Mouse (Mus musculus): ENCODE results near the gene Nup210. TPM values are rescaled to one million over a fixed set of nuclear protein-coding genes. Genes with fewer than 3 reads are reported as not detected.
"Not testable (repeated sequence)": the region's sequence is repeated elsewhere in the genome, so short reads cannot be mapped to it uniquely, and the experiment has no call there.

Gene Nup210
- polyA plus RNA-seq, 1 experiment from 2014 or later, result 33.0 TPM

DNA sequence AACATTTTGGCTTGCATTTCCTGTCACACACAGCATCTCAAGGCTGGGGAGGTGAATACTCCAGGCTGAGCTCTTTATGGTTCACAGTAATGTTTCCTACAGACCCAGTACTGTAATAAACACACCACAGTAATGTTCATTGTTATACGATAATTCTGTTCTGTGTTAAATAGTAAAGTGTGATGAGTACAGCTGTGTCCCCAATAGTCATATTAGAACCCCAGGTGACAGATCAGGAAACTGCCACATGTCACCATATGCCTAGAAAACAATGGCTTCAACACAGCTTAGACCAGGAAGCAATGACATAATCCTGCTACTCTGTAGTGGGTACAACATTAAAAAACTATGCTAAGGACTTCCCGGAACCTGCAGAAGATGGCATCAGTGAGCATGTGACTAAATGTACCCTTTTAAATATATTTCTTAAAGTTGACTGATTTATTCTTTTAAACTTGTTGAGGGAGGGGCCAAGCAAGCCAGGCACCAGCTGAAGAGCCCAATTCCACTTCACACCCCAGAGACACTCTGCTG is 7.6 kb downstream of the Nup210 start:
- ChIA-PET POLR2A (no interaction called here), CTCF (interaction anchor here (1.0 to 1.8 kb wide), 3 partner anchors 9 to 390 kb away, joined by 3 to 5 read pairs (median 3); no protein-coding TSS in a partner anchor)
- in situ Hi-C loops (cut with MboI; ENCODE audit: low pct_unique_long_range_greater_than_20kb), result loop anchor here (25.0 kb wide), 1 partner anchor 747 kb away; the partner anchor contains the start of gene Zxdc
- TF ChIP-seq CTCF (IDR thresholded peaks at IDR 0.05), result no peak
- ATAC-seq (no peak), DNase-seq (ENCODE audit: low read depth, low spot score) (no peak)
- no peaks in the 10 kb centered on the region for H3K27me3 ChIP-seq

DNA sequence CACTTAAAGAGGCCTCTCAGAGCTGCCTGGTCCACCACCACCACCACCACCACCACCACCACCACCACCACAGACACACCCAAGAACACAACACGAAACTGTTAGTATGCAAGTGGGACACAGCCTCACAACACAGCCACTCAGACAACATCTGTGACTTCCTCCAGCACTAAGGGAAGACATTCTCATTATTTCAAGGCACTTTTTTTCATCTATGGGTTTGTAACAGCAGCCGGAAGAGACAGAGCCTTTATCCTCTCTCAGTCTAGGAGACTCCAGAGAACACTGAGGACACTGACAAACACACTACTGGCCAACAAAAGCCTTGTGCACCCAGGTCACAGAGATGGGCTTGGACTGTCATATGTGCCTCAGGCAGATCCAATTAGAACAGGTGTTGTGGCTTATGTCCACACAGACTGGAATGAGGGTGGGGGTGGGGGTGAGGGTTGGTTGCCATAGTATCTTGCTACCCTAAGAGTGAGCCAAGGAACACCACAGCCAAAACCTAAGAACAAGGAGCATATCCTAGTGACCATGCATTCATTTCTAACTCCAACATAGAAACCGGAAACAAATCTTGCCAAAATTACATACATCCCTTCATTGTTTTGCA is 8.2 kb downstream of the Nup210 start:
- in situ Hi-C loops (cut with MboI; ENCODE audit: low pct_unique_long_range_greater_than_20kb), result loop anchor here (25.0 kb wide), 1 partner anchor 746 kb away; the partner anchor contains the start of gene Zxdc
- H3K27me3 ChIP-seq, result no peaks in the 10 kb centered on the region
- no peak for TF ChIP-seq CTCF (IDR thresholded peaks at IDR 0.05)
- ChIA-PET CTCF (interaction anchor here (1.0 to 1.8 kb wide), 4 partner anchors 9 to 390 kb away, joined by 3 to 5 read pairs (median 3); no protein-coding TSS in a partner anchor), POLR2A (no interaction called here)
- DNase-seq (ENCODE audit: low read depth, low spot score), result no peak
- ATAC-seq, result no peak

DNA sequence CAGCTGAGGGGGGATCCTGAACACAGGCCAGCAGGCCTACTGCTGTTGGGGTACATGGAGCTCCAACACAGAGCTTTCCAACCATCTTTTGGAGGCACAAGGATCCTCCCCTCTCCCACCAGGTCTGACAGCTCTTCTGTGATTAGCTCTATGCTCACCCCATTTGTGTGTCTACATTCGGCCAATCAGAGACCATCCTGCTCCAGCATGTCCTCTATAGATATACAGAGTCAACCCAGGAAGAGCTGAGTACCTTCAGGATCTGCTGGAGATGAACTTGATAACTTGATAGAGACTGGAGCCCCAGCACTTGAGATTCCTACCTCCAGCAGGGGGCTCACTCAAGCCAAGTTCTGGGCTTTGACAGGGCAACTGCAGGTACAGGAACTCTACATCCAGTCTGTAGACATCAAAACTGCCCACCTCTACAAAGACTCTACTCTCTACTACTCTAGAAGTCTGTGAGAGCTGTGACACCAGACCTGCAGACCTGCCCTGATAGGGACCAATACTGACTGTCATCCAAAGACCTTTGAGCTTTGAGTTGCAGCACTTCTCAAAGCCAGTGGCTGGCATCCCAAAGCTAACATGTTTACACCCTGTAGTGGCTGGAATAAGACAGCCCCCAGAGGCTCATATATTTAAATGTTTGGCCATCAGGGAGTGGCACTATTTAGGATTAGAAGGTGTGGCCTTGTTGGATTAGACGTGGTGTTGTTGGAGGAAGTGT is 11.1 kb downstream of the Nup210 start:
- no peak for ATAC-seq

GRCm38 (mm10) chr6:91104765-91105399 is 11.7 kb downstream of the Nup210 start:
- no peak for ATAC-seq
- ChIA-PET POLR2A (no interaction called here), CTCF (interaction anchor here (0.9 to 1.8 kb wide), 4 partner anchors 9 to 47 kb away, joined by 3 to 6 read pairs (median 3); no protein-coding TSS in a partner anchor)
- TF ChIP-seq CTCF (IDR thresholded peaks at IDR 0.05), result no peak
- H3K27me3 ChIP-seq, result no peaks in the 10 kb centered on the region
- in situ Hi-C loops (cut with MboI; ENCODE audit: low pct_unique_long_range_greater_than_20kb), result loop anchor here (25.0 kb wide), 1 partner anchor 743 kb away; the partner anchor contains the start of gene Zxdc
- no peak for DNase-seq (ENCODE audit: low read depth, low spot score)

More for the DNA sequence above, 11.1 kb downstream of the Nup210 start:
- no peak for DNase-seq (ENCODE audit: low read depth, low spot score)
- CTCF ChIA-PET, result interaction anchor here (0.9 to 1.8 kb wide), 5 partner anchors 8 to 48 kb away, joined by 3 to 6 read pairs (median 3); no protein-coding TSS in a partner anchor
- in situ Hi-C loops (cut with MboI; ENCODE audit: low pct_unique_long_range_greater_than_20kb), result loop anchor here (25.0 kb wide), 1 partner anchor 743 kb away; the partner anchor contains the start of gene Zxdc
- H3K27me3 ChIP-seq, result no peaks in the 10 kb centered on the region
- TF ChIP-seq CTCF (IDR thresholded peaks at IDR 0.05), result peak; percentile 45
- POLR2A ChIA-PET, result no interaction called here

GRCm38 (mm10) chr6:91103421-91103820 is 13.2 kb downstream of the Nup210 start:
- POLR2A ChIA-PET; H3K27me3 ChIP-seq; ATAC-seq; DNase-seq (ENCODE audit: low read depth, low spot score): not testable (repeated sequence)
- in situ Hi-C loops (cut with MboI; ENCODE audit: low pct_unique_long_range_greater_than_20kb), result loop anchor here (25.0 kb wide), 1 partner anchor 741 kb away; the partner anchor contains the start of gene Zxdc
- CTCF ChIA-PET, result interaction anchor here (0.6 to 1.8 kb wide), 4 partner anchors 9 to 29 kb away, joined by 3 to 4 read pairs (median 4); no protein-coding TSS in a partner anchor

DNA sequence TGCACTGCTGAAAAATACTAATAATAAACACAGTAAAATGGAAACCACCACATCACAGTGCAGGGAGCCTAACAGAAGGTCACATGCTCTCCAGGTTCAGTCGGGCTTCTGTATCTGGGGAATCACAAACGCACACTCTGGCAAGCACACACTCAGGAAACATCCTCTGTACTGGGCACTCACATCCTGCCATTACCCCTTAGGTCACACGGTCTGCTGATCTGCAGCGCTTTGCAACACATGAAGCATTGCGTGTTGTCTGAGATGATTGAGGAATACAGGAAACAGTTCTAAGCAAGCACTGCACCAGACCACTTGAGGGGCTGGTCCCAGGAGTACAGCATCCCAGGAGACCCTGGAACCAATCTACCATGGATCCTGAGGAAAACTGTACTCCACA is 16.0 kb downstream of the Nup210 start:
- ChIA-PET POLR2A (no interaction called here), CTCF (no interaction called here)
- ATAC-seq (no peak), DNase-seq (ENCODE audit: low read depth, low spot score) (no peak)
- TF ChIP-seq CTCF (IDR thresholded peaks at IDR 0.05), result no peak
- in situ Hi-C loops (cut with MboI; ENCODE audit: low pct_unique_long_range_greater_than_20kb), result loop anchor here (25.0 kb wide), 1 partner anchor 738 kb away; the partner anchor contains the start of gene Zxdc
- H3K27me3 ChIP-seq, result no peaks in the 10 kb centered on the region

GRCm38 (mm10) chr6:91097879-91098278 is 18.8 kb downstream of the Nup210 start:
- no peak for ATAC-seq
- ChIA-PET POLR2A (no interaction called here), CTCF (no interaction called here)
- TF ChIP-seq CTCF (IDR thresholded peaks at IDR 0.05), result no peak
- DNase-seq (ENCODE audit: low read depth, low spot score), result no peak
- in situ Hi-C loops (cut with MboI; ENCODE audit: low pct_unique_long_range_greater_than_20kb), result no loop called here
- H3K27me3 ChIP-seq, result no peaks in the 10 kb centered on the region

GRCm38 (mm10) chr6:91095072-91095601 is 21.5 kb downstream of the Nup210 start:
- no peak for ATAC-seq
- ChIA-PET CTCF (interaction anchor here (1.2 to 1.9 kb wide), 3 partner anchors 9 to 15 kb away, joined by 3 to 4 read pairs (median 3); no protein-coding TSS in a partner anchor), POLR2A (no interaction called here)
- no peak for DNase-seq (ENCODE audit: low read depth, low spot score)
- no peak for TF ChIP-seq CTCF (IDR thresholded peaks at IDR 0.05)
- H3K27me3 ChIP-seq, result no peaks in the 10 kb centered on the region
- in situ Hi-C loops (cut with MboI; ENCODE audit: low pct_unique_long_range_greater_than_20kb), result no loop called here

- TF ChIP-seq CTCF (IDR thresholded peaks at IDR 0.05), result no peak
- ChIA-PET CTCF (interaction anchor here (0.9 to 1.7 kb wide), 4 partner anchors 9 to 47 kb away, joined by 3 to 4 read pairs (median 3); no protein-coding TSS in a partner anchor), POLR2A (interaction anchor here (1.0 kb wide), 2 partner anchors 20 to 24 kb away, joined by 3 read pairs; partner anchors contain the start of gene Nup210)
- in situ Hi-C loops (cut with MboI; ENCODE audit: low pct_unique_long_range_greater_than_20kb), result no loop called here
- ATAC-seq (peak; percentile 84), DNase-seq (ENCODE audit: low read depth, low spot score) (peak; percentile 63)
- no peaks in the 10 kb centered on the region for H3K27me3 ChIP-seq
Observed at GRCm38 (mm10) chr6:91092216-91092899, 24.3 kb downstream of the Nup210 start.
